Mouse (Mus musculus) embryonic facial prominence, embryonic 11.5 days (tissue): Measurements from ENCODE around the gene Adipoq. TPM values are rescaled to one million over a fixed set of nuclear protein-coding genes. Genes with fewer than 3 reads are reported as not detected.

Experiments used
- ATAC-seq: fragments of 200-750 bp; cut with Nextera tagmentation; replicated peaks from 2 replicates; pipeline ENCODE4 v1.8.0; 2017; ENCODE audit warnings: low read depth; ENCODE audit not compliant: insufficient number of reproducible peaks, low FRiP score, low TSS enrichment
- DNase-seq: peaks from one replicate; pipeline ENCODE4 v3.0.0-alpha.2; 2015; ENCODE audit warnings: low spot score
- H3K27ac ChIP-seq: fragments of 300-500 bp; sonication (generic); replicated peaks from 2 replicates; pipeline ENCODE4 v1.5.1; 2014; ENCODE audit warnings: mild to moderate bottlenecking, low read depth, low read length, control low read depth
- H3K27me3 ChIP-seq: fragments of 300-500 bp; sonication (generic); 2 replicates; pipeline ENCODE4 v1.6.1; 2014; ENCODE audit warnings: mild to moderate bottlenecking, low read length, moderate library complexity, mixed read lengths; ENCODE audit not compliant: control insufficient read depth, insufficient read depth
- H3K36me3 ChIP-seq: fragments of 300-500 bp; sonication (generic); replicated peaks from 2 replicates; pipeline ENCODE4 v1.6.1; 2014; ENCODE audit warnings: low read depth, mild to moderate bottlenecking, low read length, moderate library complexity, mixed read lengths; ENCODE audit not compliant: control insufficient read depth, insufficient read depth
- H3K4me1 ChIP-seq: fragments of 300-500 bp; sonication (generic); 2 replicates; pipeline ENCODE4 v1.6.1; 2014; ENCODE audit warnings: low read length, mixed read lengths; ENCODE audit not compliant: control insufficient read depth, insufficient read depth
- H3K4me2 ChIP-seq: fragments of 300-500 bp; sonication (generic); 2 replicates; pipeline ENCODE4 v1.6.1; 2014; ENCODE audit warnings: low read depth, mild to moderate bottlenecking, control low read depth, low read length, moderate library complexity
- H3K4me3 ChIP-seq: fragments of 300-500 bp; sonication (generic); 2 replicates; pipeline ENCODE4 v1.5.1; 2014; ENCODE audit warnings: low read depth, low read length, control low read depth
- H3K9ac ChIP-seq: fragments of 300-500 bp; sonication (generic); replicated peaks from 2 replicates; pipeline ENCODE4 v1.6.1; 2014; ENCODE audit warnings: mild to moderate bottlenecking, control low read depth, low read length
- H3K9me3 ChIP-seq: fragments of 300-500 bp; sonication (generic); replicated peaks from 2 replicates; pipeline ENCODE4 v1.6.1; 2016; ENCODE audit warnings: mild to moderate bottlenecking, low read length, inconsistent platforms, mixed read lengths; ENCODE audit not compliant: control insufficient read depth
- WGBS: fragments of 180-500 bp; shearing (Covaris S2); extraction: QIAGEN DNeasy Blood & Tissue Kit; methylation state at CpG from one replicate; pipeline ENCODE4 v1.1.7; 2014; 5-methylcytosine and 5-hydroxymethylcytosine counted together
- polyA plus RNA-seq: library from polyadenylated mRNA; unstranded; fragments of >200 nt; fragmentation: Nextera tagmentation; extraction: Ambion mirVana; gene quantifications from 2 replicates; pipeline ENCODE4 v1.2.1, GENCODE M21; 2014

Gene Adipoq
- polyA plus RNA-seq, 1 experiment from 2014 or later: not detected

- H3K36me3 ChIP-seq: no peaks in the 10 kb centered on the region; the same call in none of the 2 replicates
- ATAC-seq (no peak), DNase-seq (no peak)
- no peak overlapping the region for H3K4me3 ChIP-seq
- no peaks in the 10 kb centered on the region for H3K9me3 ChIP-seq
- no peak overlapping the region for H3K27ac ChIP-seq
- no peak overlapping the region for H3K9ac ChIP-seq
- H3K4me2 ChIP-seq: no peak overlapping the region
- H3K4me1 ChIP-seq: no peaks in the 10 kb centered on the region
- no peaks in the 10 kb centered on the region for H3K27me3 ChIP-seq
- 94% methylated on average over 4 of the region's 4 CpGs for WGBS
Measured at GRCm38 (mm10) chr16:23124398-23124797, 21.9 kb upstream of the Adipoq start.

- H3K9ac ChIP-seq: peak overlapping the region; percentile 94
- no peaks in the 10 kb centered on the region for H3K9me3 ChIP-seq
- no peak for DNase-seq
- peak overlapping the region; percentile 81 for H3K4me2 ChIP-seq
- H3K36me3 ChIP-seq: no peaks in the 10 kb centered on the region; the same call in none of the 2 replicates
- H3K4me1 ChIP-seq: no peaks in the 10 kb centered on the region
- 0% methylated on average over 4 of the region's 4 CpGs for WGBS
- no peaks in the 10 kb centered on the region for H3K27me3 ChIP-seq
- ATAC-seq: no peak
- H3K4me3 ChIP-seq: peak overlapping the region; percentile 76
- peak overlapping the region; percentile 87; the same call in 1 of the 2 replicates for H3K27ac ChIP-seq
Measured at GRCm38 (mm10) chr16:23127311-23127672, 19.0 kb upstream of the Adipoq start.

DNA sequence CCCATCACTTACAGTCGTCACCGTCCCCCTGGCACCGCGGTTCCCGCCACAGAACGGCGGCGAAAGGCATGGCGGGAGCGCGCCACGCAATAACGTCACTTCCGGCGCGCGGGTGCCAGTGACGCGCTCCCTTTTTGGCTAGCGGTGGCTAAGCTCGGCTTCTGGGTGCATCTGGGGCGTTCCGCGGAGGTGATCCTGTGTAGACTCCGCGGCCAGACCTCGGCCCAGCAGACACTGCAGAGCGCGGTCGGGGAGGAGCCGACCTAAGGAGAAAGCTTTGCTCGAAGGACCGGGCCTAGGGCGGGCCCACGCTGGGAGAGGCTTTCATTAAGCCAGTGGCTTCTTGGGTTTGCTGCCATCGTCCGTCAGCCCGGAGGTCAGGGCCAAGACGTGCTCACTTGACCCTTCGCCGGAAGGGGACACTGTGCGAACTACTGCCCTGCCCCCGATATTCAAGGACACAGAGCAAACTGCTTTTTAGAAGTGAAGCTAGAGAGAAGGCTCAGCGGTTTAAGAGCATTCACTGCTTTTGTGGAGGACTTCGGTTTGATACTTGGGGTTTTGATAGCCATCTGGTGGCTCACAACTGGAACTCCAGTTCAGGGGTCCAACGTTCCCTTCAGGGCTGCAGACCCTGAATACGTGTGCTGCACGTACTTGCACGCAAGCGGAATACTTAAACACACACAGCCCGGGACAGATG lies 18.5 kb upstream of the Adipoq start, which contains the start of gene Rfc4:
Rfc4 (minus strand) TSS at position 65 of the 703 bp plus-strand sequence.
- Histone ChIP-seq H3K27me3 (no peaks in the 10 kb centered on the region), H3K4me3 (peak within 1 kb of the TSS; percentile 76), H3K4me2 (peak within 1 kb of the TSS; percentile 81), H3K27ac (peak within 1 kb of the TSS; percentile 87), H3K4me1 (no peaks in the 10 kb centered on the region), H3K9ac (peak within 1 kb of the TSS; percentile 94), H3K9me3 (no peaks in the 10 kb centered on the region), H3K36me3 (no peaks in the 10 kb centered on the region; the same call in 1 of the 2 replicates)
- peak; percentile 94 for DNase-seq
- ATAC-seq: peak; percentile 93
- under 1% methylated on average over 51 of the region's 51 CpGs for WGBS

DNA sequence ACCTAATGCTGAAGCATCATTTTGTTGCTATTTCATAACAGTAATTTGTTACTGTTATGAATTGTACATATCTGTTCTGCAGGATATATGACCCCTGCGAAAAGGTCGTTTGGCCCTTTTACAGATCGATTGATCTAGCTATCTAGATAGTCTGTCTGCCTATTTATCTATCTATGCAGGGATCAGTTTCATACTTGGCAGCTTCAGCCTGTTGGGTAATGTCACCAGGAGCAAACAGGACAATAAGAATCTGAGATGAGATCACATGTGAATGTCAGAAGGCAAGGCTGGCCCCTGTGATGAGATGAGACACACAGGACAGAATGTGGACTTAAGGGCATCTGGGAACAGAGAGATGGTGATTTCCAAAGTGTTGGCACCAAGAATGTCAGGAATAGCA lies 16.0 kb upstream of the Adipoq start:
- ATAC-seq: no peak
- H3K4me2 ChIP-seq: no peak overlapping the region
- H3K27me3 ChIP-seq: no peaks in the 10 kb centered on the region
- no peak overlapping the region for H3K27ac ChIP-seq
- 90% methylated on average over 3 of the region's 3 CpGs for WGBS
- no peak overlapping the region for H3K4me3 ChIP-seq
- H3K9ac ChIP-seq: no peak overlapping the region
- no peak for DNase-seq
- no peaks in the 10 kb centered on the region for H3K9me3 ChIP-seq
- no peaks in the 10 kb centered on the region for H3K4me1 ChIP-seq
- H3K36me3 ChIP-seq: no peaks in the 10 kb centered on the region

DNA sequence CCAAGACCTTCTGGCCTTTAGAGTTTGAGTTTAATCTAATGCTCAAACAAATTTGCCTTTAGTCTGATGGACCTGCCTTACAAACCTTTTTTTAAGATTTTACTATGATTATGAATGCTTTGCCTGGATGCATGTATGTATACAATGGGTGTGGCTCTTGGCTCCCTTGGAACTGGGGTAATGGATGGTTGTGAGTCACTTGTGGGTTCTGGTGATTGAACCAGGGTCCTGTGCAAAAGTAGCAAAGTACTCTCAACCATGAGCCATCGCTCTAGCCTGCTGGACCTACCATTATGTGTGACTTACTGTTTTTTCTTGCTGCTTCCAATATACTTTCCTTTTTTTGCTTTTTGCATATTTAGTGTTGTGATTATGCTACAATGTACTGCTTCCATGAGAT lies 14.0 kb upstream of the Adipoq start:
- H3K36me3 ChIP-seq: no peaks in the 10 kb centered on the region
- H3K27me3 ChIP-seq: no peaks in the 10 kb centered on the region
- no peak overlapping the region for H3K4me2 ChIP-seq
- ATAC-seq (no peak), DNase-seq (no peak)
- H3K4me3 ChIP-seq: no peak overlapping the region
- WGBS: 97% methylated on average over 1 of the region's 1 CpGs
- H3K27ac ChIP-seq: no peak overlapping the region
- no peak overlapping the region for H3K9ac ChIP-seq
- no peaks in the 10 kb centered on the region for H3K9me3 ChIP-seq
- no peaks in the 10 kb centered on the region for H3K4me1 ChIP-seq

GRCm38 (mm10) chr16:23135421-23136149 lies 10.8 kb upstream of the Adipoq start:
- no peak overlapping the region for H3K4me2 ChIP-seq
- H3K9me3 ChIP-seq: no peaks in the 10 kb centered on the region
- H3K4me3 ChIP-seq: no peak overlapping the region
- no peak for ATAC-seq
- H3K36me3 ChIP-seq: no peaks in the 10 kb centered on the region
- no peaks in the 10 kb centered on the region for H3K4me1 ChIP-seq
- 22% methylated on average over 11 of the region's 11 CpGs for WGBS
- H3K27me3 ChIP-seq: no peaks in the 10 kb centered on the region
- H3K9ac ChIP-seq: no peak overlapping the region
- H3K27ac ChIP-seq: no peak overlapping the region
- DNase-seq: peak; percentile 70

- DNase-seq (no peak), ATAC-seq (no peak)
- WGBS: 63% methylated on average over 4 of the region's 4 CpGs
- Histone ChIP-seq H3K36me3 (no peaks in the 10 kb centered on the region), H3K4me3 (no peak overlapping the region), H3K9me3 (no peaks in the 10 kb centered on the region), H3K9ac (no peak overlapping the region), H3K4me1 (no peaks in the 10 kb centered on the region), H3K27ac (no peak overlapping the region), H3K27me3 (no peaks in the 10 kb centered on the region), H3K4me2 (no peak overlapping the region)
Measured at GRCm38 (mm10) chr16:23136406-23136970, 9.8 kb upstream of the Adipoq start.

- Histone ChIP-seq H3K27me3 (no peaks in the 10 kb centered on the region), H3K36me3 (no peaks in the 10 kb centered on the region), H3K9ac (no peak overlapping the region), H3K4me2 (no peak overlapping the region), H3K4me3 (no peak overlapping the region), H3K9me3 (no peaks in the 10 kb centered on the region), H3K27ac (no peak overlapping the region), H3K4me1 (no peaks in the 10 kb centered on the region)
- WGBS: 98% methylated on average over 3 of the region's 3 CpGs
- ATAC-seq: no peak
- DNase-seq: no peak
Measured at GRCm38 (mm10) chr16:23140911-23141310, 5.4 kb upstream of the Adipoq start.
